Mouse (Mus musculus) G1E (cell line): ENCODE measurements at regions not wholly inside any gene's neighbourhood (a gene's known extent, or its start where the extent isn't known, plus 50 kb on each side); places are given as distances from the start of the nearest gene placed in this dataset.

Source experiments
- ATAC-seq: 2 replicates; pipeline ENCODE4 v1.8.0; 2016; ENCODE audit warnings: mild to moderate bottlenecking; ENCODE audit not compliant: insufficient number of reproducible peaks, poor library complexity, low FRiP score, severe bottlenecking; ENCODE audit errors: extremely low read depth
- DNase-seq: peaks from one replicate; pipeline ENCODE4 v3.0.0; 2012; ENCODE audit warnings: low spot score
- H3K27me3 ChIP-seq: 2 replicates; pipeline ENCODE4 v1.6.1; 2012; ENCODE audit warnings: mild to moderate bottlenecking, low read length, inconsistent platforms; ENCODE audit not compliant: insufficient read depth
- H3K36me3 ChIP-seq: replicated peaks from 2 replicates; pipeline ENCODE3; 2012; ENCODE audit warnings: mild to moderate bottlenecking, inconsistent platforms
- H3K4me1 ChIP-seq: 2 replicates; pipeline ENCODE4 v1.6.1; 2012; ENCODE audit warnings: low read depth, low read length, inconsistent platforms, mixed read lengths; ENCODE audit not compliant: insufficient read depth
- H3K4me3 ChIP-seq: 2 replicates; pipeline ENCODE4 v1.5.1; 2012; ENCODE audit warnings: low read depth, mild to moderate bottlenecking, inconsistent platforms, low read length, moderate library complexity, mixed read lengths
- H3K9me3 ChIP-seq: replicated peaks from 2 replicates; pipeline ENCODE4 v1.6.1; 2012; ENCODE audit warnings: inconsistent platforms
- CTCF ChIP-seq: IDR thresholded peaks from 2 replicates; pipeline ENCODE4 v1.5.1; 2012; ENCODE audit warnings: low read depth, low read length, inconsistent platforms, mixed read lengths
- GATA1 ChIP-seq: IDR thresholded peaks from 2 replicates; pipeline ENCODE4 v1.6.1; 2012; ENCODE audit warnings: borderline replicate concordance, low read length, inconsistent platforms, mixed read lengths
- GATA2 ChIP-seq: IDR thresholded peaks from 2 replicates; pipeline ENCODE4 v1.6.1; 2012; ENCODE audit warnings: low read depth, low read length, inconsistent platforms, borderline replicate concordance
- POLR2AphosphoS5 ChIP-seq: IDR thresholded peaks from 2 replicates; pipeline ENCODE4 v1.6.1; 2012; ENCODE audit warnings: low read depth, low read length, inconsistent platforms; ENCODE audit not compliant: insufficient replicate concordance
- TAL1 ChIP-seq: conservative IDR thresholded peaks from 2 replicates; pipeline ENCODE4 v1.6.1; 2012; ENCODE audit warnings: low read depth, low read length, inconsistent platforms, mixed read lengths

- TF ChIP-seq CTCF: peak; percentile 57
- TF ChIP-seq TAL1: no peak
- no peak for DNase-seq
- no peaks in the 10 kb centered on the region for H3K9me3 ChIP-seq
- no peaks in the 10 kb centered on the region for H3K36me3 ChIP-seq
- H3K27me3 ChIP-seq: peaks cover 14% of the 10 kb centered on the region
- H3K4me1 ChIP-seq: peaks cover 17% of the 10 kb centered on the region
- no peak for ATAC-seq
- no peak overlapping the region for H3K4me3 ChIP-seq
Observed at GRCm38 (mm10) chr2:103848923-103849700, 51.7 kb upstream of the Caprin1 start.

GRCm38 (mm10) chr2:103849766-103850530 lies 52.5 kb upstream of the Caprin1 start:
- ATAC-seq (no peak), DNase-seq (no peak)
- Histone ChIP-seq H3K9me3 (no peaks in the 10 kb centered on the region), H3K27me3 (peaks cover 14% of the 10 kb centered on the region), H3K4me1 (peaks cover 17% of the 10 kb centered on the region), H3K36me3 (no peaks in the 10 kb centered on the region), H3K4me3 (no peak overlapping the region)
- TF ChIP-seq GATA1 (no peak), GATA2 (no peak), POLR2AphosphoS5 (no peak), CTCF (no peak), TAL1 (no peak)

- no peak for ATAC-seq
Observed at GRCm38 (mm10) chr2:103850531-103850816, 53.0 kb upstream of the Caprin1 start.

GRCm38 (mm10) chr2:103851171-103851570 lies 53.7 kb upstream of the Caprin1 start:
- DNase-seq (no peak), ATAC-seq (no peak)
- no peak for TF ChIP-seq TAL1
- no peak for TF ChIP-seq POLR2AphosphoS5
- no peak for TF ChIP-seq GATA1
- TF ChIP-seq CTCF: no peak
- no peak for TF ChIP-seq GATA2
- Histone ChIP-seq H3K9me3 (no peaks in the 10 kb centered on the region), H3K36me3 (no peaks in the 10 kb centered on the region), H3K27me3 (peaks cover 11% of the 10 kb centered on the region), H3K4me3 (no peak overlapping the region), H3K4me1 (peaks cover 15% of the 10 kb centered on the region)

More at GRCm38 (mm10) chr2:103850531-103850816, 53.0 kb upstream of the Caprin1 start:
- H3K9me3 ChIP-seq: no peaks in the 10 kb centered on the region
- peaks cover 16% of the 10 kb centered on the region for H3K4me1 ChIP-seq
- no peak for DNase-seq
- no peaks in the 10 kb centered on the region for H3K36me3 ChIP-seq
- H3K4me3 ChIP-seq: no peak overlapping the region
- TF ChIP-seq POLR2AphosphoS5 (no peak), TAL1 (no peak), GATA1 (no peak), CTCF (no peak), GATA2 (no peak)
- H3K27me3 ChIP-seq: peaks cover 13% of the 10 kb centered on the region

- TF ChIP-seq GATA2: no peak
- TF ChIP-seq POLR2AphosphoS5: no peak
- no peak for TF ChIP-seq GATA1
- TF ChIP-seq TAL1: no peak
- TF ChIP-seq CTCF: no peak
- H3K27me3 ChIP-seq: no peaks in the 10 kb centered on the region
- peaks cover 13% of the 10 kb centered on the region for H3K4me1 ChIP-seq
- no peak overlapping the region for H3K4me3 ChIP-seq
- ATAC-seq (no peak), DNase-seq (no peak)
- no peaks in the 10 kb centered on the region for H3K36me3 ChIP-seq
- peaks cover 9% of the 10 kb centered on the region; the same call in 1 of the 2 replicates for H3K9me3 ChIP-seq
Observed at GRCm38 (mm10) chr2:103861226-103861625, 63.8 kb upstream of the Caprin1 start.

- Histone ChIP-seq H3K4me3 (no peak overlapping the region), H3K27me3 (no peaks in the 10 kb centered on the region), H3K4me1 (peaks cover 25% of the 10 kb centered on the region), H3K36me3 (no peaks in the 10 kb centered on the region), H3K9me3 (0 out of 2 replicates have a peak, but pooled peaks cover 3% of the 10 kb centered on the region)
- TF ChIP-seq GATA1 (no peak), POLR2AphosphoS5 (no peak), TAL1 (no peak), GATA2 (no peak), CTCF (no peak)
- DNase-seq (no peak), ATAC-seq (no peak)
Observed at GRCm38 (mm10) chr2:103864254-103864653, 66.8 kb upstream of the Caprin1 start.
